Mouse (Mus musculus): ENCODE measurements around the gene Nags. TPM values are rescaled to one million over a fixed set of nuclear protein-coding genes. Genes with fewer than 3 reads are reported as not detected.

Nags gene
- polyA plus RNA-seq, 1 experiment: 48.7 TPM

- no peak for DNase-seq (ENCODE audit: low read depth, low spot score)
- 81% methylated on average over 21 of the region's 21 CpGs for WGBS
These were observed 50.9 kb downstream of the Nags start for GRCm38 (mm10) chr11:102196018-102196797.

- 62% methylated on average over 6 of the region's 6 CpGs for WGBS
These were observed 52.9 kb downstream of the Nags start for GRCm38 (mm10) chr11:102198245-102198644.

More at GRCm38 (mm10) chr11:102198245-102198644, 52.9 kb downstream of the Nags start:
- no peak for DNase-seq (ENCODE audit: low read depth, low spot score)

Other genes starting within 250 kb of the Nags start
- not detected in 2 replicates for gene Sost, start 178.5 kb upstream of the Nags start, polyA plus RNA-seq (2012; rRNA removed)
- gene Cfap97d1, start 161.2 kb upstream of the Nags start, polyA plus RNA-seq (2012; rRNA removed): not detected in 2 replicates
- gene Dusp3, start 158.5 kb upstream of the Nags start, polyA plus RNA-seq (2012; rRNA removed): 19.2 and 32.9 TPM in 2 replicates
- gene Mpp3, start 117.1 kb upstream of the Nags start, polyA plus RNA-seq (2012; rRNA removed): 2.4 and 2.9 TPM in 2 replicates
- gene Cd300lg, start 104.0 kb upstream of the Nags start, polyA plus RNA-seq (2012; rRNA removed): 4.0 and 6.0 TPM in 2 replicates
- 1.8 and 2.1 TPM in 2 replicates for gene Mpp2, start 57.0 kb upstream of the Nags start, polyA plus RNA-seq (2012; rRNA removed)
- 2.7 TPM in 1 of 2 replicates, not detected in the other for gene Ppy, start 44.2 kb upstream of the Nags start, polyA plus RNA-seq (2012; rRNA removed)
- gene Pyy, start 37.7 kb upstream of the Nags start, polyA plus RNA-seq (2012; rRNA removed): 224 and 536 TPM in 2 replicates
- gene Tmem101, start 10.9 kb downstream of the Nags start, polyA plus RNA-seq (2012; rRNA removed): 15.9 and 16.7 TPM in 2 replicates
- 33.9 and 45.9 TPM in 2 replicates for gene Lsm12, start 39.8 kb downstream of the Nags start, polyA plus RNA-seq (2012; rRNA removed)
- 72.0 and 72.6 TPM in 2 replicates for gene G6pc3, start 44.1 kb downstream of the Nags start, polyA plus RNA-seq (2012; rRNA removed)
- 30.3 TPM in 2 replicates for gene Hdac5, start 84.7 kb downstream of the Nags start, polyA plus RNA-seq (2012; rRNA removed)
- gene BC030867, start 103.4 kb downstream of the Nags start, polyA plus RNA-seq (2012; rRNA removed): 7.2 and 9.3 TPM in 2 replicates
- 0.47 and 0.55 TPM in 2 replicates for gene Asb16, start 123.2 kb downstream of the Nags start, polyA plus RNA-seq (2012; rRNA removed)
- 54.5 and 65.4 TPM in 2 replicates for gene Tmub2, start 139.4 kb downstream of the Nags start, polyA plus RNA-seq (2012; rRNA removed)
- gene Atxn7l3, start 151.1 kb downstream of the Nags start, polyA plus RNA-seq (2012; rRNA removed): 32.7 and 33.6 TPM in 2 replicates
- gene Ubtf, start 174.2 kb downstream of the Nags start, polyA plus RNA-seq (2012; rRNA removed): 22.0 and 22.5 TPM in 2 replicates
- 0.01 and 0.10 TPM in 2 replicates for gene Slc4a1, start 220.7 kb downstream of the Nags start, polyA plus RNA-seq (2012; rRNA removed)
- 4.3 and 4.6 TPM in 2 replicates for gene Rundc3a, start 247.9 kb downstream of the Nags start, polyA plus RNA-seq (2012; rRNA removed)

Data from large intestine, adult 2 months (tissue).